Mouse (Mus musculus): ENCODE measurements at regions not wholly inside any gene's neighbourhood (a gene's known extent, or its start where the extent isn't known, plus 50 kb on each side); places are given as distances from the start of the nearest gene placed in this dataset.

DNA sequence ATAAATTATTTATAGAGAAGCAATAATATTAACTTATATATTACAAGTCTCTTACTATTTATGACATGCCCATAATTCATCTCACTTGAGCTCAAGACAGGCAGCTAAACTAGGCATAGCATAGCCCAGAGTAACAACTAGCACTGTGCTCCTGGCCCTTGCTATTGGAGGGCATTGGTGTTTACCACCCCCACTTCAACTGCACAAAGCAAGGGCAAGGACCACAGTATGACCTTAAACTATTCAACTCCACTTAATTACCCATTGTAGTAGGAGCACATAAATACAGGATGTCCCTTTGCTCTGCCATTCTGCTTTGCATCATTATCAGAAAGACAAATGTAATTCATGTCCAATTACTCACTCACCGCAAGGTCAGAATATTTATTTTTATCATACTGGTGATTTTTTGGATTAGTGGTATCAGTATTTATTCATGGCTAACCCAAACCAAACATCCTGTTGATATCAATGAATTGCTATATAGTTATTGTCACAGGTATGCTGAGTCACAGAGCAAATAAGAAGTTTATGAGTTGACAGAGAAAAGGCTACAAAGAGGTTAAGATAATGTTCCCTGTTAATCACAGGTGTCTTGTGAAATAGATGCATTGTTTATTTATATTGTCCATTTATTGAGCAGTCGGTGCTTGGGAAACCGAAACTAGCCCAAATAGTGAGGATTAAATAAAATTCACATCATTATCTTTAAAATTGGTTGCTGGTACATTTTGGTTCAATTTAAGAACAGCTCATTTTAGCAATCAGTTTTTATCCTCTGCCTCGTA lies 523.4 kb upstream of the A1bg start:
- WGBS = 52% methylated on average over 4 of the region's 4 CpGs
- Histone ChIP-seq H3K9me3 (ENCODE audit: control insufficient read depth, low read length) (no peaks in the 10 kb centered on the region), H3K4me2 (ENCODE audit: low read length) (no peak overlapping the region), H3K4me3 (ENCODE audit: low read depth, low read length) (no peak overlapping the region), H3K4me1 (replicated peaks; ENCODE audit: control insufficient read depth, insufficient read depth, low read length) (no peaks in the 10 kb centered on the region), H3K27ac (ENCODE audit: low read depth) (no peak overlapping the region), H3K9ac (ENCODE audit: low read length) (no peak overlapping the region), H3K36me3 (ENCODE audit: control insufficient read depth, insufficient read depth, low read length) (no peaks in the 10 kb centered on the region), H3K27me3 (replicated peaks; ENCODE audit: control insufficient read depth, insufficient read depth, low read length) (no peaks in the 10 kb centered on the region)
- peak; percentile 87 for ATAC-seq (replicated peaks; ENCODE audit: low FRiP score, low TSS enrichment, low read depth)
- no peak for DNase-seq (ENCODE audit: low spot score)

DNA sequence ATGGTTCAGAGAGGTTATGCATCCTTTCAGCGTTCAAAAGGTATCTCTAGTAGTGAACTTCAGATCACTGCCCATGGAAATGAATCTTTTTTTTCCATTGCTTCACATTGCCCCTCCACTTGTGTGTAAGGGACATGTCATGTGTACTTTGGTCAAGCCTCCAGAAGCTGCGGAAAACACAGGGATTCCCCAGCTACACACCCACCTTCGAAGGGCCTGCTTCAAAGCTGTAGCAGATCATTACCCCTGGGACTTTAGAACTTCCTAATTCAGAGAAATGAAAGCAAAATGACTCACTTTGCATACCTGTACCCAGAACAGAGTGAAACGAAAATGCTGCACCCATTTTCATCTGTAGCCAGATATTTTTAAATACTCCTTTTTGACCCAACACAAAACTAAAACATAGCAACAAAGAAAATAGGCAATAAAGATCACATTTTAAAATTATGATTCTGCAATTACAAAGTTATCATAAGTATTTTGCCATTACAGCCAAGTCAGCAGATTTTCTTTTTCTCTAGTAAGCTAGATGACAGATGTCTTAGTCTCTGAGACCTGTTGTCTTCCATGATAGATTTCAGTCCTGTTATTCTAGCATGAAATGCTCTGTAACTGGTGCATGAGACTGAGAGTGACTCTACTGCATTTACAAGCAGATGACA lies 519.1 kb upstream of the A1bg start:
- DNase-seq (ENCODE audit: low spot score) (no peak), ATAC-seq (replicated peaks; ENCODE audit: low FRiP score, low TSS enrichment, low read depth) (no peak)
- Histone ChIP-seq H3K4me3 (ENCODE audit: low read depth, low read length) (no peak overlapping the region), H3K4me2 (ENCODE audit: low read length) (no peak overlapping the region), H3K36me3 (ENCODE audit: control insufficient read depth, insufficient read depth, low read length) (no peaks in the 10 kb centered on the region), H3K27me3 (replicated peaks; ENCODE audit: control insufficient read depth, insufficient read depth, low read length) (no peaks in the 10 kb centered on the region), H3K9ac (ENCODE audit: low read length) (no peak overlapping the region), H3K4me1 (replicated peaks; ENCODE audit: control insufficient read depth, insufficient read depth, low read length) (no peaks in the 10 kb centered on the region), H3K27ac (ENCODE audit: low read depth) (no peak overlapping the region), H3K9me3 (ENCODE audit: control insufficient read depth, low read length) (no peaks in the 10 kb centered on the region)
- 79% methylated on average over 4 of the region's 4 CpGs for WGBS

DNA sequence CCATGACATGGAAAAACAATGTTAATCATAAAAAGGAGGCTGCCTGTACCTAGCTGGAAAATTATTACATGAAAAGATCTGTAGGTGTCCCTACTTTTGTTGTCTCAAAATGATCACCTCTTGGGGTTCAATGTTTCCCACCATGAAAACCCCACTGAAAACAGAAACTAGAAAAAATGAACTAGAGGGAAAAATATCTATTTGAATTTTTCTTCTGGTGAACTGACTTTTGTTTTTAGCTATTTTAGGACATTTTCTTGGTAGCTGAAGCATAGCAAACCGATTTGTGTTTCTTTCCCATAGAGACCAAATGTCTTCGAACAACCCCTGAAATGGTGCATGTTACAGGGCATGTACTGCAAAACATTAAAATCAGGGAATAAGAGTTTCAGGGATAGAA lies 518.2 kb upstream of the A1bg start:
- Histone ChIP-seq H3K4me3 (ENCODE audit: low read depth, low read length) (no peak overlapping the region), H3K4me1 (replicated peaks; ENCODE audit: control insufficient read depth, insufficient read depth, low read length) (no peaks in the 10 kb centered on the region), H3K27ac (ENCODE audit: low read depth) (no peak overlapping the region), H3K9me3 (ENCODE audit: control insufficient read depth, low read length) (no peaks in the 10 kb centered on the region), H3K4me2 (ENCODE audit: low read length) (no peak overlapping the region), H3K9ac (ENCODE audit: low read length) (no peak overlapping the region), H3K36me3 (ENCODE audit: control insufficient read depth, insufficient read depth, low read length) (no peaks in the 10 kb centered on the region), H3K27me3 (replicated peaks; ENCODE audit: control insufficient read depth, insufficient read depth, low read length) (no peaks in the 10 kb centered on the region)
- 93% methylated on average over 2 of the region's 2 CpGs for WGBS
- DNase-seq (ENCODE audit: low spot score) (no peak), ATAC-seq (replicated peaks; ENCODE audit: low FRiP score, low TSS enrichment, low read depth) (no peak)

GRCm38 (mm10) chr15:61440284-61440683 lies 517.5 kb upstream of the A1bg start:
- ATAC-seq (replicated peaks; ENCODE audit: low FRiP score, low TSS enrichment, low read depth) (no peak), DNase-seq (ENCODE audit: low spot score) (no peak)
- no peak overlapping the region for H3K4me3 ChIP-seq (ENCODE audit: low read depth, low read length)
- no peak overlapping the region for H3K4me2 ChIP-seq (ENCODE audit: low read length)
- H3K27ac ChIP-seq (ENCODE audit: low read depth) = no peak overlapping the region
- 82% methylated on average over 2 of the region's 2 CpGs for WGBS
- no peaks in the 10 kb centered on the region for H3K9me3 ChIP-seq (ENCODE audit: control insufficient read depth, low read length)
- no peaks in the 10 kb centered on the region for H3K4me1 ChIP-seq (replicated peaks; ENCODE audit: control insufficient read depth, insufficient read depth, low read length)
- H3K36me3 ChIP-seq (ENCODE audit: control insufficient read depth, insufficient read depth, low read length) = no peaks in the 10 kb centered on the region
- H3K9ac ChIP-seq (ENCODE audit: low read length) = no peak overlapping the region
- no peaks in the 10 kb centered on the region for H3K27me3 ChIP-seq (replicated peaks; ENCODE audit: control insufficient read depth, insufficient read depth, low read length)

- no peak overlapping the region for H3K4me3 ChIP-seq (ENCODE audit: low read depth, low read length)
- H3K36me3 ChIP-seq (ENCODE audit: control insufficient read depth, insufficient read depth, low read length) = no peaks in the 10 kb centered on the region
- no peaks in the 10 kb centered on the region for H3K9me3 ChIP-seq (ENCODE audit: control insufficient read depth, low read length)
- H3K4me1 ChIP-seq (replicated peaks; ENCODE audit: control insufficient read depth, insufficient read depth, low read length) = no peaks in the 10 kb centered on the region
- H3K27me3 ChIP-seq (replicated peaks; ENCODE audit: control insufficient read depth, insufficient read depth, low read length) = no peaks in the 10 kb centered on the region
- no peak overlapping the region for H3K9ac ChIP-seq (ENCODE audit: low read length)
- ATAC-seq (replicated peaks; ENCODE audit: low FRiP score, low TSS enrichment, low read depth) (no peak), DNase-seq (ENCODE audit: low spot score) (no peak)
- 73% methylated on average over 2 of the region's 2 CpGs for WGBS
- no peak overlapping the region for H3K4me2 ChIP-seq (ENCODE audit: low read length)
- H3K27ac ChIP-seq (ENCODE audit: low read depth) = no peak overlapping the region
These were observed 516.9 kb upstream of the A1bg start for GRCm38 (mm10) chr15:61439623-61440170.

GRCm38 (mm10) chr15:61428818-61429415 lies 506.1 kb upstream of the A1bg start:
- no peaks in the 10 kb centered on the region for H3K9me3 ChIP-seq (ENCODE audit: control insufficient read depth, low read length)
- H3K4me1 ChIP-seq (replicated peaks; ENCODE audit: control insufficient read depth, insufficient read depth, low read length) = no peaks in the 10 kb centered on the region
- H3K4me2 ChIP-seq (ENCODE audit: low read length) = no peak overlapping the region
- ATAC-seq (replicated peaks; ENCODE audit: low FRiP score, low TSS enrichment, low read depth) = no peak
- no peak overlapping the region for H3K27ac ChIP-seq (ENCODE audit: low read depth)
- no peak for DNase-seq (ENCODE audit: low spot score)
- H3K27me3 ChIP-seq (replicated peaks; ENCODE audit: control insufficient read depth, insufficient read depth, low read length) = no peaks in the 10 kb centered on the region
- H3K36me3 ChIP-seq (ENCODE audit: control insufficient read depth, insufficient read depth, low read length) = no peaks in the 10 kb centered on the region
- H3K4me3 ChIP-seq (ENCODE audit: low read depth, low read length) = no peak overlapping the region
- no peak overlapping the region for H3K9ac ChIP-seq (ENCODE audit: low read length)
- 81% methylated on average over 2 of the region's 2 CpGs for WGBS

GRCm38 (mm10) chr15:61422989-61423388 lies 500.2 kb upstream of the A1bg start:
- no peaks in the 10 kb centered on the region for H3K27me3 ChIP-seq (replicated peaks; ENCODE audit: control insufficient read depth, insufficient read depth, low read length)
- no peaks in the 10 kb centered on the region for H3K36me3 ChIP-seq (ENCODE audit: control insufficient read depth, insufficient read depth, low read length)
- H3K4me2 ChIP-seq (ENCODE audit: low read length) = no peak overlapping the region
- no peaks in the 10 kb centered on the region for H3K4me1 ChIP-seq (replicated peaks; ENCODE audit: control insufficient read depth, insufficient read depth, low read length)
- no peak overlapping the region for H3K9ac ChIP-seq (ENCODE audit: low read length)
- H3K27ac ChIP-seq (ENCODE audit: low read depth) = no peak overlapping the region
- H3K9me3 ChIP-seq (ENCODE audit: control insufficient read depth, low read length) = no peaks in the 10 kb centered on the region
- H3K4me3 ChIP-seq (ENCODE audit: low read depth, low read length) = no peak overlapping the region
- 74% methylated on average over 5 of the region's 5 CpGs for WGBS
- DNase-seq (ENCODE audit: low spot score) (no peak), ATAC-seq (replicated peaks; ENCODE audit: low FRiP score, low TSS enrichment, low read depth) (no peak)

DNA sequence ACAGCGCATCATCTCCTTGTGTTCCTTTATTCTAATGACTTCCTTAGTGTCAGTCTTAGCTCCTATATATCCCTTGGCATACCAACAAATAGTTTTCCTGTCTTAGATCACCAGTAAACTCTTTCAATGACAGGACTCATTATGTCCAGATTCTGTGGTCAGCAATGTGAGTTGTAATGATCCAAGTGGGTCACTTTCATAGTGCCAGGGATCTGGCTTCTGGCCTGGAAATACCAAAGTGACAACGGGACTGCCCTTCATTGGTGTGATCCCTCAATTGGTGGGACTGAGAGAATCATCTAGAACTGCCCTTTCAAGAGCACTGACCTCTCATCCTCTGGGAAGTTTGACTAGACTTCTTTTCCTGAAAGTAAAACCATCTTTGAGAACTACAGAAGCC lies 494.7 kb upstream of the A1bg start:
- Histone ChIP-seq H3K27me3 (replicated peaks; ENCODE audit: control insufficient read depth, insufficient read depth, low read length) (no peaks in the 10 kb centered on the region), H3K4me3 (ENCODE audit: low read depth, low read length) (no peak overlapping the region), H3K9me3 (ENCODE audit: control insufficient read depth, low read length) (no peaks in the 10 kb centered on the region), H3K27ac (ENCODE audit: low read depth) (no peak overlapping the region), H3K4me2 (ENCODE audit: low read length) (no peak overlapping the region), H3K9ac (ENCODE audit: low read length) (no peak overlapping the region), H3K36me3 (ENCODE audit: control insufficient read depth, insufficient read depth, low read length) (no peaks in the 10 kb centered on the region), H3K4me1 (replicated peaks; ENCODE audit: control insufficient read depth, insufficient read depth, low read length) (no peaks in the 10 kb centered on the region)
- 88% methylated on average over 2 of the region's 2 CpGs for WGBS
- ATAC-seq (replicated peaks; ENCODE audit: low FRiP score, low TSS enrichment, low read depth) (no peak), DNase-seq (ENCODE audit: low spot score) (no peak)

Data from intestine, embryonic 14.5 days (tissue).